Mouse (Mus musculus): ENCODE measurements around the gene Sdc4.

DNA sequence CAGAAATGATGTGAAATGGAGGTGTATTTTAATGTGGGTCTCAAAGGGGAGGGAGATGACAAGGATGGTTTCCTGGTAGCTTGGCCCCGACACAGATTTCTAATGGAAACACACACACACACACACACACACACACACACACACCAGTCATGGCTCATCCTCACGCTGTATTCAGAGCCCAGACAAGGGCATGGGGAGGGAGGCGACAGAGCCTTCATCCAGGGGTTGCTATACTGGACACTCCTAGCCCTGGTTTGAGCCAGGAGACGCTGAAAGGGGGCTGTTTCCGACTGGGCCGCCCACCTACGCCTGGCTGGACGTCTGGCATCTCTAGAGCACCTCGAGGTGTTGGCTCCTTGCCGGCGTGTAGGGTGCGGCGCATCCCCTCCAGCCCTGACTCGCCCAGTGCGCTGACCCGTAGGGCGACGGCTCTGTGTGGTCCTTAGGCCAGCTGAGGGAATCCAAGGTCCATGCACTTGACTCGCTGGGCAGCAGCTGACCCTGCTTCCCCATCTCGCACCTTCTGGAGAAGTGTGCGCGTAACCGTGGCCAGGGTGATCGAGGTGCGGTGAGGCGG, 42.1 kb upstream of the Sdc4 start, which contains the start of gene Dbndd2:
- no peak for TF ChIP-seq CTCF (conservative IDR thresholded peaks at IDR 0.05; ENCODE audit: low read length)
- no peak for TF ChIP-seq NANOG (IDR thresholded peaks at IDR 0.05; ENCODE audit: borderline replicate concordance, low read length)
